Mouse (Mus musculus): ENCODE data around the gene Thsd7a. TPM values are rescaled to one million over a fixed set of nuclear protein-coding genes. Genes with fewer than 3 reads are reported as not detected.

Gene Thsd7a
- total RNA-seq (2021) = 10 to 100 TPM; 13.2 to 13.7 TPM

DNA sequence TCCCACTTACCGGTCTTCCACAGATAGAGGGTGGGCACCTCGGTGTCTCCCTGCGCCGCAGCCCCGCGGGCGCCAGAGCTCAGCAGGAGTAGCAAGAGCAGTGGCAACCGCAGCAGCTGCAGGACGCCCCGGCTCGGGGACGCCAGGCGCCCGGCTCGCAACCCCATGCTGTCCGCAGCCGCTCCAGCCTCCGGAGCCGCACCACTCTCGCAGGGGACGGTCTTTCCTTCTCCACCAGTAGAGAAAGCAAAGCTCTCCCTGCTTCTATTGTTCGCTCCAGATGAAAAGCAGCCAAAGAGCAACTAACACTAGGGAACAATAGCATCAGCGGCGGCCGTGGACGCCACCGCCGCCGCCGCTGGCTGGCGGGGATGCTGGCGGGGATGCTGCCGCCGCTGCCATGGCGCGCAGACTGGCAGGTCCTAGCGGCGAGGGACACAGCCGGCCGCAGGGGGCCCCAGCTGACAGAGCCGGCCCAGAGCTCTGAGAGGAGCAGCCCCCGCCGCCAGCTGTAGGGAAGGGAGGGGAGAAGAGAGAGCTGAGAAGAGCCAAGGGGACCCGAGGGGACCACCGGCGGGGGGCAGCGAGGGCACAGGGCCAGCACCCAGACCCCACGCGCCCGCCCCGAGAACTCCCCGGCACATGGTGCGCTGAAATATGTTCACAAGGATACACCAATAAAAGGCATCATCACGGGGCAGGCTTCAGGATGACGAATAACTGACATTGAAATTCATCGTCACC, at the start of gene Thsd7a:
Gene Thsd7a (minus strand): TSS at position 624 of the 744 bp plus-strand sequence.
- peak; percentile 46 to 73 for DNase-seq
- intact Hi-C loops (cut with DNase I) = loop anchor here (2.0 to 10.0 kb wide), 3 partner anchors 197 to 398 kb away; no protein-coding TSS in a partner anchor

DNA sequence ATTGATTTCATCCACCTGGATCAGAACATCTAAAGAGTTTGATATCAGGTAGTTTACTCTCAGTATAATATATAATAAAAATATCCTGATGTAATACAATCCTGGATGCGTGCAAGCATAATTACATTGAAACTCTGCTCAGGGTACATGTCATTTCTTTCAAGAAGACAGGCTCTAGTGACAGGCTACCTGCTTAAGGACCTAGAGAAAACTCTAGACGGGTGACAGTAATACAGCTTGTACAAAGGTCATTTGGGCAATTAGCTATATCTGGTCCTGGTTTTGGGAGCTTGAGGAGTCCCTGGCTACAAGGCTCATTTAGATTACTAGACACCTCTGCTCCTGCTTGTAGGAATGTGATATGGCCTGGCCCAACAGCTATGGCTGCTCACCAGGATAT, 37.9 kb upstream of the Thsd7a start:
- intact Hi-C loops (cut with DNase I) = no loop called here
- no peak for DNase-seq

DNA sequence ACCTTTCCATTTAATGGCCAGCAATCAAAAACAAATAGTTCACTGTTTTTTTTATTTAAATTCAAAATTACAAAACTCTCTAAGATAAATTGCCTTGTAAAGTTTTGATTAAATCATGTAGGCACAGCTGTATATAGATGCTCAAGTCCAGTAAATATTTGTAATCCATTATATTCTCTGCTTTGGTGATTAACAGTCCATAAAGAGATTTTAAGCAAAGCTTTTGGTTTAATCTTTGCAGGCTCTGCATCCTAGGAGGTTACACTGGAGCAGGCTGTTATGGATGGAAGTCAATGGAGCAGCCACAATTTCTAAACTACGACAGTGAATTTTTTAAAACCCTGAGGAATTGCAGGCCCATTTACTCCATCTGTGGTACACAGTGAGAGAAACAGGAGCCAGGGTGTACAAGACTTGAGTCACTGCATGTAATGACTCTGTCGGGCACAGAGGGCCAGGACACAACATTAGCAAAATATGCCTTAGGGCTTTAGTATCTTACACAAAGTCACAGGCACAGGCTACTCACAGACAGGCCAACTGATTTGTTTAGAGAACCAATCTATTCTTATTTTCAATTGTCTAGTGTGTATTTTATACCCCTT, 37.3 kb upstream of the Thsd7a start:
- no peak for DNase-seq
- intact Hi-C loops (cut with DNase I) = no loop called here

DNA sequence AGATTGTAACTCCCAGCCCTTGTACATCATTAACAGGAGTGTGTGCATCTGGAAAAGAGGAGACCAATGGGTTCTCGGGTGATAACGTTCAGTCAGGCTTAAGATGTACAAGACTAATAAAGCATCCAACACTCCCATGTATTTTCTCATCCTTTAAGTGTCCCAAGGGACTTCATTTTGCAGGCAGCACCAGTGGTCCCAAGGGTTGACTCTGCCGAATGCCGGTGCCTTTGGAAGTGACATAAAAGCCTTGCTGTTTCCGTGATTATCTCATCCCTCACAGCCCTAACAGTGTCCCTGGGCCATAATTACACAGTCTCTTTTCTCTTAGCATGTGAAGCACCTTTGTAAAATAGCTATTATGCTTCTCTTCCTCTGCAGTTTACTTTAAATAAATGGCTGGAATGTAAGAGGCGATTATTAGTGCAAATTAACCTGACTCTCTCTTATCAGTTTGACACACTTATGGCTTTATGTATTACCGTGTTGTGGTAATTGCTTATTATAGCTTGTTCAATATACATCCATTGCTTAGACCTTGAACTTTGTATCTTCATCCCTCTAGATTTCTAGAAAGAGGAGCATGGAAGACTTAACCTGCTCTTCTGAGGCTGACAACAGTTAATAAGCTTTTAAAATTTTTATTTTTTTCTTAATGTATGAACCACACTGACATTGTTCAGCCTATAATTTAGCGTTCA, 35.9 kb upstream of the Thsd7a start:
- intact Hi-C loops (cut with DNase I) = no loop called here
- DNase-seq = no peak

DNA sequence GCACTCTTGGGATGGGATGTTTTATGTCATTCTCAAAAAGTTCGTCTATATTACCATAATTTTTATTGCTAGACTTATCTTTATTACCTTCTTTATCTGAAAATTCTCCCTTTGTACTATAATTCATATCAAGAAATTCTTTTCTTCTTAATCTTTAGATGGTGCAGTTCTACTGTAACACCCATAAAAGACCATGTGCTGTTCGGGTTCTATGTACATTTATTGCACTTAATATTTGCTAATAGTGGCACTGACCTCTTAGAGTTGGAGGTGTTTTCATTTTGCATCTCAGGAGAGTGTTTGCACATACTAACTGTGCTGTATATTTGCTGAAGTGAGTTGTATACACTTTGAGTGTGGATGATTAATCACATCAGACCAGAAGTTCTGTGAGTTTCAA, 23.6 kb upstream of the Thsd7a start:
- no peak for DNase-seq
- intact Hi-C loops (cut with DNase I) = no loop called here

DNA sequence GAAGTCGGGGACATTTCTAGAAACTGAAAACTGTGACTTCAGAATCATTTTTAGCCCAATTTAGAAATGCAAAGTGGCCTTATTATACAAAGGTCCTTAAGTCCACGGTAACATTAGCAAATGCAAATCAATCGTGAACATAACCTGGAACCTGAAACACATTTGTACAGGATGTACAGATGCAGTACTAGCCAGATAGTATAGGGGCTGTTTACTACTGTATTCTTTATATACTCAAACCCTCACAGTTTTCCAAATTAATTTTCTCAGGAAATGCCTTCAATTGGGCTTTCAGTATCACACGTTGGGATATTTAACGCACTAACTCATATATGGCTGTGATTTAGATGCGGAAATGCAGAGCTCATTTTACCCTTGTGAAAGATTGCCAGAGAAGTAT, 16.0 kb upstream of the Thsd7a start:
- intact Hi-C loops (cut with DNase I) = no loop called here
- DNase-seq = no peak

DNA sequence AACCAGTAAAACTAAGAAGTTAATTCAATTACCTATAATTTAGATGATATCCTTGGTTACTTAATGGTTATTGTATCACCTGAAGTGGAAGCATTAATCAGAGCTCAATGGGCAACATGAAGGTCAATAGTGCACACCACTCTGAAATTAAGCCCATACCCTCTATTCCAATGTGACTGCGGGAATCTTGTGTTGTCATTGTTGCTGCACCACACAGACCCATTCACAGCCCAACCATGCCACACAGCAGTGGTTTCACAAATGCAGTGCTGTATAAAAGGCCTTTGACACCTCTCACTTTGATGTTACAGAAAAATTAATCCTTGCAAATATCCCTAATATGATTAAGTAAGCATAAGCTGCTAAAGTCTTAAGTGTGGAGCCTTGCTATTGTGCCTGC, 15.4 kb upstream of the Thsd7a start:
- intact Hi-C loops (cut with DNase I) = no loop called here
- no peak for DNase-seq

DNA sequence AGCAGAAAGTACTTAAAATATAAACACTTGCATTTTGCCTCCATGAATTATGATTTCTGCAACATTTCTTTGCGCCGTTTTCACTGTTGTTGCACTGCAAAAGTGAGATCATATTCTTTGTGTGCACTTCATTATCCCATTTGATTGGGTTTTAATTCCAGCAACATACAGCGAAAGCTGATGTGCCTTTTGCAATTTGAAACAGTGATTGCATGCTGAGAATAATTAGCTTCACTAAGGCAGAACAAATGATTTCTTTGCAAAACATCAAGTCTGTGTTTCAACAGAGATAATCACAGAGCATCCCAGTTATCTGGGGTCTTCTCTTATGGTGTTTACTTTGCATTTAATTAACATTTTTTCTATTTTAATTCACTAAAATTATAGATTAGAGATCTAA, 14.6 kb upstream of the Thsd7a start:
- intact Hi-C loops (cut with DNase I) = no loop called here
- no peak for DNase-seq

DNA sequence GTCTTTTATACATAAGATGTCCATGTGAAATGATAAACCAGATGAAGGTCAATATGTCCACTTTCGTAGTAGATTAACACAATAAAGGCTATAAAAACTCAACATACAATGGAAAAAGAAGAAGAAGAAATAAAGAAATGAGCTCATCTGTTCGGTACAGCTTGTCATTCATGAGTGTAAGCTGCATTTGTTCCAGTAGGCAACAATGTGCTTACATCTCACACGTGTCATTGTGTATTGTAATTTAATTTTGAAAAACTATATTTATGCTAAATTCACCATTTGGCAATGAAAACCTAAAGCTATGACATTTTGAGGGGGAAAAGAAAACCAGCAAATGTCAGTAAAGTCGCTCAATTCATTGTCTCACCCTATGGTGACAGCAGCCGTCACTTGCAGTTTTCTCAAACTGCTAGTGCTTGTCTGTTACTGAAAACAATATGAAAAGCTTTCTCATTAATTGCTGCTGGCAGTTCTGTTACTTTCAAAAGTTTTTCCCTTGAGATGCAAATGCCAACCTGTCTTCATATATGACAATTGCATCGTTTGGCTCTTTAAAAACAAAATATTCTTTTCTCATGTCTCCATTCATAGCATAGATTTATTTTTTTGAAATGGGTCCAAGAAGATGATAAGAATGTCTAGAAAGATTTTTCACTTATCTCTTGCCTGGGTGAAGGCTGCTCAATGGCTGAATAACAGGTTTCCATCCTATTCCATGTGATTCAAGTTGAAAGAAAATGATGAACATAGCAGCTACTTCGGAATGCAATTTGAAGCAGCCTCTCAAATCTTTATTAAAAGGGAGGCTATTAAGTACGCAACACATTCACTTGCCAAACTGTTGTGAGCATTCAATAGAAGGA, 10.4 kb upstream of the Thsd7a start:
- no peak for DNase-seq
- intact Hi-C loops (cut with DNase I) = loop anchor here (10.0 kb wide), 1 partner anchor 395 kb away; no protein-coding TSS in a partner anchor

DNA sequence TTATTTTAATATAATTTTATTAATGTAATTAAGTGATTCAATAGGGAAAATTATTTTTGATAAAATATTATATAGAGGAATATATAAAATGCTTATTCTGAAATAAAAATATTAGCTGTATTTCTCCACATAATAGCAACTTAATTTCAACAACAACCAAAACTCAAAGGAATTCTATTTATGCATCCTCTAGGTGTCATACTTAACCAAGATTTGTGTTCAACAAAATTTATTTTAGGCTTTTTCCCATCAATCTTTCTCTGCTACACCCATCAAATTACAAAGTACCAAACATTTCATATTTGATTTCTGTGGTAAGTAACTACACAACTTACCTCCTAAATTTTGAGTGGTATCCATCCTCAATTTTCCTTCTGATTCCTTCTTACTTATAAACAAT, 3.1 kb upstream of the Thsd7a start:
- DNase-seq = no peak
- intact Hi-C loops (cut with DNase I) = loop anchor here (10.0 kb wide), 1 partner anchor 403 kb away; no protein-coding TSS in a partner anchor

DNA sequence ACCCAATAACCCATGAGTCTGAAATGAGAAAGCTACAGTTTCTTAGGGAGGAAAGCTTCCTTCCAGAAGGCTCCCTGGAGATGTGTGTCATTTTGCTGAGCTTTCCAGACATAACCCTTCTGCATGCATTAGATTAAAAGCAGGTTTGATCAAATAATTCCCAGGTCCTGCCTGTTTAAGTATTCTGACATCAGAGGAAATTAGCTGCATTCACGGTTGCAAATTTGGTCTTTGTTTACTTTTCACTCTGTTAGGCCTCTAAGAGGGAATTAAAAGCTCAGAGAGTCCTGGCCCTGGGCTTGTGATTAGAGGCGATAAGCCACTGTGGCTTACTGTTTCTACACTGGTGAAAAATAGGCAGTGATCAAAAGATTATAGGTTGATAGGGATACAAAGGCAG, 1.2 kb upstream of the Thsd7a start:
- intact Hi-C loops (cut with DNase I) = loop anchor here (10.0 kb wide), 1 partner anchor 404 kb away; no protein-coding TSS in a partner anchor
- DNase-seq = no peak

DNA sequence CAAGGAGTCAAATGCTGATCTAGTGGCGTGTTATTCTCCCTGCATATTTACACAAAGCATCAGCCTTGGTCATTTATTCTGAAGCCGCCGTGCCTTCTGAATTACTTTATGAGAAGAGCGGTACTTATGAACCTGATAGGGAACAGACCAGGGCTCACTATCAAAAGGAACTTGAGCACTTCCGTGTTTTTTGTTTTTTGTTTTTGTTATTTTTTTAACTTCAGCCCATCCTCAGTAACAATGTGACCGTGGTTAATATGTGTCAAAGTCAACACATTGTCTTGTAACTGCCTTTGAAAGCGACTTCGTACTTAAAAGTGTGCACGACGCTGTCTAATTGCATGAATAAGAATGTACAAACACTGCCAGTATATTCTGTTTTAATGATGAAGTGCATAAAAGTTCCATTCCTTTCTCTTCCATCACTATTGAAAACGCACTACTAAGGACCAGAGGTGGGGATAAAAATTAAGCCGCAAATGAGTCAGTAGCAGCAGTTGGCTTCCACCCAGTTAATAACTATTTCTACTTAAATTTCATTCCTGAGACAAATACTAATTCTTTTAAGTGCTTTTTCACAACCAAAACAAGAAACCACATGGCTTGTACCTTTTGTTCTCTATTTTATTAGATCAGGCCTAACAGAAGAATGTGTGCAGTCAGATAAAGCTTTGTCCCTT, 461 bp upstream of the Thsd7a start:
- intact Hi-C loops (cut with DNase I) = loop anchor here (2.0 to 10.0 kb wide), 4 partner anchors 197 to 405 kb away; no protein-coding TSS in a partner anchor
- DNase-seq = no peak

DNA sequence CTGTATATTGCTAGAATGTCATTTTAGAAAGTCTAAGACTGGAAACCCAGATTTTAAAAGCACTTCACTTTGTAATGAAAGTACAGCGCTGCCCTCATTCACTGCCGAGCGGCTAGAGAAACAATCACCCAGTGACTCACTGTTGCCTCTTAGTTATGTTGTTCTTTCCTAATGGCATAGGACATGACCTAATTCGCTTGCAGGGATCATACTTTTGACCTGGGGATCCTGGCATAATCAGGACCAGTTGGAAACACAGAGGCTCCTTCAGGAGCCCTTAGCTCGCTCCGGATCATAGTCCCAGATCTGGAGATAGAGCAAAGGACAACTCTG, 790 bp downstream of the Thsd7a start:
- intact Hi-C loops (cut with DNase I) = loop anchor here (2.0 to 10.0 kb wide), 3 partner anchors 196 to 398 kb away; no protein-coding TSS in a partner anchor
- peak in 1 of 2 experiments; percentile 52 for DNase-seq

DNA sequence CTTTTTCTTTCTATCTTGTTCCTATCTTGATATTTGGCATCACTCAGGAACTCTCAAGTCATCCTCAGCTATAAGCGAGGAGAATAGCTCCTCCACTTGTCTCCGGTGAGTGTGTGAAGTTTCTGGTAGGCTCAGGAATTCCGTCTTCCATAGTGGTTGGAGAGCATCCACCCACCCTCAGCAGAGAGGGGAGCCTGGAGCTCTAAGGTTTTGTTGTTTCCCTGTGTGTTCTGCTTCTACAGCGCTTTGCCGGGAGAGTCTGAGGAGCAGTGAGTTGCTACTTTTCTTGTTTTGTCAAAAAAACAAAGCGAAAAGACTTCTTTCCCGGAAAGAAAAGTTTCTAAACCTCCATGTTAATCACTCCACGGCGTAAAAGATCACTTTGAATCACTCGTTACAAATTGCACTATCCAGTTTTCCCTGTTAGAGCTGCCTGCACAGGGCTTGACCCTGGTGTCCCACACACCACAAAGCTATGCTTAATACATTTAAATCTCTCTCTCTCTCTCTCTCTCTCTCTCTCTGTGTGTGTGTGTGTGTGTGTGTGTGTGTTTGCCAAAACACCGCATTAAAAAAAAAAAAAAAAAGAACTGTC, 1.3 kb downstream of the Thsd7a start:
- intact Hi-C loops (cut with DNase I) = loop anchor here (2.0 to 10.0 kb wide), 3 partner anchors 196 to 397 kb away; no protein-coding TSS in a partner anchor
- peak; percentile 20 to 27 for DNase-seq

DNA sequence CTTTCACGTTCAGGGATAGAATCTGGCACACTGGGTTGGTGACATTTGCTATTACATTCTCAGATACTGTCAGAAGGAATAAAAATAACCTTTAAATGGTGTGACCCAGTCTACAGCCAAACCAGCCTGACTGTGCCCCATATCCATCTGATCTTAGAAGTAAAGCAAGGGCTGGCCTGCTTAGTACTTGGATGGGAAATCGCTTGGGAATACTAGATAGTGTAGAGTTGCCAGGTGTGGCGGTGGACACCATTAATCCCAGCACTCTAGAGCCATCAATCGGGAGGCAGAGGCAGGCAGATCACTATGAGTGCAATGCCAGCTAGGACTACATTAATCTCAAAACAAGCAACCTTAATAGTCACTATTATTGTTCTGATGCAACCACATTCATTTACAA, 6.4 kb downstream of the Thsd7a start:
- intact Hi-C loops (cut with DNase I) = loop anchor here (10.0 kb wide), 1 partner anchor 278 kb away; no protein-coding TSS in a partner anchor
- no peak for DNase-seq

DNA sequence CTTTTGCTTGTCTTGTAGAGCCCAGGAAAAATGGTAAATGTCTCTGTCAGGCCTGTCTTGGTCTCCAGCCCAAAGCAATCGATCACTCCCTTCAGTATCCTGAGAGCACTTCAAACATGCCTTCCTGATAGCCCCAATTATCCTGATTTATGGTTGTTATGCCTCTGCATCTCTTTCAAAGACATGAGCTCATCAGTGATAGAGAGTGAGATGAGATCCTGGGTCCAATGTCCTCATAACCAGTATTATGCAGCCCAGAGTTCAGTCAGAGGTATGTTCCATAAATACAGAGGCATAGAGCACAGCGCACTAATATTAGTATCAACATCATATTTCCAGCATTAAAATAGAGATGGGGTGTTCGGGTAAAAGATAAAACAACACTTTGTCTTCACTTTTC, 15.3 kb downstream of the Thsd7a start:
- intact Hi-C loops (cut with DNase I) = no loop called here

DNA sequence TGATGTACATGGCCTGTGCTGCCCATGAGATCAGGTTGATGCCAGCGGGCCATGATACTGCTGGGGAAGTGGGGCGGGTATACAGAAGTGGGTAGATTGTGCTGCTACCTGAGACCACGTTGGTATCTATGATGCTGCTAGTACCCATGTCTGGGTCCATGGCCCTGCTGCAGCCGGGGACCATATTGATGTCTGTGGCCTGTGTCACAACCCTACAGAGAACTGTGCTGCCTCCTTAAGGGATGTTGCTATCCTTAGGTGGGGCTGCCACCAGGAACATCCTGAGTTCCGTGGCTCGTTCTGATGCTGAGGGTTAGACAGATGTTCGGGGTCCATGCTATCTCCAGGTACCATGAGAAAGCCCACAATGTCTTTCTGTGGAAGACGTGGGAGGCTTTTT, 33.1 kb downstream of the Thsd7a start:
- intact Hi-C loops (cut with DNase I) = no loop called here
- no peak for DNase-seq

More for the DNA sequence above, 15.3 kb downstream of the Thsd7a start:
- no peak for DNase-seq

DNA sequence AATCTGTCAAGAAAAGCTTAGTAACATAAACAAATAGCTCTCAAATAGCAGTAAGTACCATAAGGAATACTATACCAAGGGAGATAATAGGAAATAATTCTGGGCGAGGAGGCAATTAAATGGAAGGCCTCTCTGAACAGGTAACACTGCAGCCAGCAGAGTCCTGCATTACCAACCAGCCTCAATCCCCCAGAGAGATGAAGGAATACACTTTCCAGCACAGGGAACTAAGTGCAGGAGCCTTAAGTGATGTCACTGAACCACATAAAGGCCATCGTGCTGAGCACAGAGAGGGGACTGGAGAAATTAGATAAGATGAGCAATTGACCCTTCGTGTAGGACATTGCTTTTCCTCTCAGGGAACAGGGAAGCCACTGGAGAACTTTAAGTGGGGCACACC, 36.6 kb downstream of the Thsd7a start:
- intact Hi-C loops (cut with DNase I) = no loop called here

DNA sequence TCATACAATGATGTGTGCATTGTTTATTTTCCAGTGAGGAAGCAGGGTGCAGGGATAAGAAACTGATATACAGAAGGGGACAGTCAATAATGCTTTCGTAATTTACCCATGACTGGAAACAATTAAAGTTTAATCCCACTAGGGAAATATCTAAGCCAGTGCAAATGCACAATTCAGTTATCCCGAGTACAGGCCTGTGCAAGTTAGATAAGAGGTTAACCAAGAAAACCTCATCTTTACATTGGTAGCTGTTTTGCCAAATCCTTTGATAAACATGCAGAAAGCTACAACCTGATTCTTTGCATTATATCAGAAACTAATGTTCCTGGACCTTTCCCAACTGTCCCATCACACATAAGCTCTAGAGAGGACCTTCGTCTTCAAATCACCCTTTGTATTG, 46.3 kb downstream of the Thsd7a start:
- DNase-seq = no peak
- intact Hi-C loops (cut with DNase I) = no loop called here

More for the DNA sequence above, 36.6 kb downstream of the Thsd7a start:
- DNase-seq = no peak
